ENCODE assay signal across 8 mouse cellular contexts in the genomic region with DNA sequence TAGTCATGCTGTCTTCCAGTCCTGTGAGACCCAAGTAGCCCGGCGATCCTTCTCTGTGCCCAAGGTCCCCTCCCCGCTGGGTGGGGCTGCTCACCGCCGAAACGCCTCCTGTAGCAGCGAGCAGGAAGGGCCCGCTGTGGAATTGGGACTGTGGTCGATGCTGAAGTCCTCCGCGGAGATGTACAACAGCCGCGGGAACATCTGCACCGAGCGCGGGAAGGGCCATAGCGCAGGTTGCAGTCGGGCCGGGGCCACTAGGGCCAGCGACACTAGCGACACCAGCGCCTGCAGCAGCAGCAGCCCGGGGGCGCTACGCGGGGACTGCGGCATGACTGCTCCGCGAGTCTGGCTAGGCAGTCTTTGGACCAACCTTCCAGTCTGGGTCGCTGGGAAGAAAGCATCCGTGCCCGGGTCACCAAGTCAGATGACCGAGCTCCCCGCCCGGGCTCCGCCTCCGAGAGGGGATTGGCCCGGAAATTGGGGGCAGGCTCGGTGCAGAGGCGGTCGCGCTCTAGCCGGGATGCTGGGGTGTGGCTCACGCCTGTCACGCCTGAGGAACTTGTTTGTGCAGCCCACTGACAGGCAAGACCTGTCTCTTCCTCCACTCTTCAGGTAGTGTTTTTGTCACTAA. TPM values are rescaled to one million over a fixed set of nuclear protein-coding genes. Genes with fewer than 3 reads are reported as not detected.
DNase-seq lines count a peak whose midpoint lies in the region; ATAC-seq and TF ChIP-seq lines count a peak whose summit lies in the region.

A gene (minus strand): TSS at position 426 of the 631 bp plus-strand sequence.

- H3K9me3 ChIP-seq in G1E (replicated peaks), result no peaks in the 10 kb centered on the region
- H3K9me3 ChIP-seq in forebrain, embryonic 15.5 days, result no peaks in the 10 kb centered on the region
- no peaks in the 10 kb centered on the region for H3K9me3 ChIP-seq in neural tube, embryonic 15.5 days (replicated peaks)

- H3K4me1 ChIP-seq in G1E (ENCODE audit: insufficient read depth, low read depth, low read length), result peaks cover 32% of the 10 kb centered on the region
- peaks cover 30% of the 10 kb centered on the region for H3K4me1 ChIP-seq in forebrain, embryonic 15.5 days
- H3K4me1 ChIP-seq in lung, adult 2 months (ENCODE audit: control insufficient read depth, insufficient read depth, low read length), result 0 out of 2 replicates have a peak, but pooled peaks cover 3% of the 10 kb centered on the region
- H3K4me1 ChIP-seq in neural tube, embryonic 15.5 days, result peaks cover 11% of the 10 kb centered on the region; the same call in 1 of the 2 replicates

- intact Hi-C loops in heart, postnatal 14 days (cut with DNase I), result no loop called here

- DNase-seq in G1E (ENCODE audit: low spot score), result peak; percentile 96
- DNase-seq in cerebellum, adult 11-12 months, result peak; percentile 86
- peak; percentile 94 for DNase-seq in heart, postnatal 14 days
- peak; percentile 83 to 91 for DNase-seq in layer of hippocampus, adult 18-20 months (ENCODE audit: low spot score in 2 of 2)
- DNase-seq in lung, adult 2 months, result peak; percentile 90
- peak; percentile 91 for DNase-seq in testis, postnatal 10 days (ENCODE audit: low spot score)

- WGBS in forebrain, embryonic 15.5 days, result under 1% methylated on average over 45 of the region's 45 CpGs
- whole genome bisulfite sequencing in lung, adult 2 months, result under 1% methylated on average over 45 of the region's 45 CpGs
- WGBS in neural tube, embryonic 15.5 days, result under 1% methylated on average over 45 of the region's 45 CpGs

- peak within 1 kb of the TSS; percentile 90 for H3K4me3 ChIP-seq in G1E (ENCODE audit: low read depth, low read length)
- H3K4me3 ChIP-seq in forebrain, embryonic 15.5 days, result peak within 1 kb of the TSS; percentile 55
- H3K4me3 ChIP-seq in lung, adult 2 months (replicated peaks; ENCODE audit: extremely low read depth, low read depth, low read length), result peak within 1 kb of the TSS; percentile 95
- peak within 1 kb of the TSS; percentile 71 for H3K4me3 ChIP-seq in neural tube, embryonic 15.5 days (replicated peaks)

- H3K36me3 ChIP-seq in G1E (replicated peaks), result peaks cover 20% of the 10 kb centered on the region
- no peaks in the 10 kb centered on the region for H3K36me3 ChIP-seq in forebrain, embryonic 15.5 days
- no peaks in the 10 kb centered on the region for H3K36me3 ChIP-seq in neural tube, embryonic 15.5 days

- H3K27ac ChIP-seq in forebrain, embryonic 15.5 days (replicated peaks), result no peak within 1 kb of the TSS
- H3K27ac ChIP-seq in neural tube, embryonic 15.5 days (replicated peaks), result peak within 1 kb of the TSS; percentile 68

- no peaks in the 10 kb centered on the region for H3K27me3 ChIP-seq in G1E (ENCODE audit: insufficient read depth, low read length)
- no peaks in the 10 kb centered on the region for H3K27me3 ChIP-seq in forebrain, embryonic 15.5 days
- H3K27me3 ChIP-seq in neural tube, embryonic 15.5 days (replicated peaks), result no peaks in the 10 kb centered on the region

- ATAC-seq in G1E (ENCODE audit: extremely low read depth, insufficient number of reproducible peaks, low FRiP score, poor library complexity, severe bottlenecking), result peak; percentile 94
- ATAC-seq in forebrain, embryonic 15.5 days (replicated peaks), result peak; percentile 83
- ATAC-seq in neural tube, embryonic 15.5 days (ENCODE audit: low FRiP score), result peak; percentile 90

- peak within 1 kb of the TSS; percentile 83 for H3K4me2 ChIP-seq in forebrain, embryonic 15.5 days (replicated peaks)
- peak within 1 kb of the TSS; percentile 85 for H3K4me2 ChIP-seq in neural tube, embryonic 15.5 days

- TF ChIP-seq CTCF in G1E (IDR thresholded peaks at IDR 0.05; ENCODE audit: low read depth, low read length), result no peak
- no peak for TF ChIP-seq CTCF in lung, adult 2 months (IDR thresholded peaks at IDR 0.05; ENCODE audit: insufficient read depth, low read length)

- peak; percentile 81; the same call in 1 of the 2 replicates for TF ChIP-seq POLR2A in lung, adult 2 months (IDR thresholded peaks at IDR 0.05; ENCODE audit: borderline replicate concordance, extremely low read depth, low read depth, low read length)

- H3K9ac ChIP-seq in forebrain, embryonic 15.5 days (replicated peaks), result peak within 1 kb of the TSS; percentile 65
- H3K9ac ChIP-seq in neural tube, embryonic 15.5 days (replicated peaks), result peak within 1 kb of the TSS; percentile 79

RNA-seq across cellular contexts. Expression of the gene that starts here (rescaled TPM):
- 33.0 and 34.5 TPM in 2 replicates for total RNA-seq in G1E (2014; fragmentation: Nextera tagmentation)
- total RNA-seq in G1E (2017), result 139 and 141 TPM in 2 replicates
- 7.6 and 11.6 TPM in 2 replicates for polyA plus RNA-seq in G1E (2012)
- polyA plus RNA-seq in forebrain, embryonic 15.5 days (2015; fragmentation: Nextera tagmentation; extraction: Ambion mirVana), result 27.5 and 34.8 TPM in 2 replicates
- total RNA-seq in heart, postnatal 14 days (2021), result 10 to 100 TPM; 22.9 to 24.4 TPM
- total RNA-seq in layer of hippocampus, adult 18-20 months (2021), result 100 to 1,000 TPM; 121 to 138 TPM
- polyA plus RNA-seq in lung, adult 2 months (2012; rRNA removed), result 70.6 and 71.8 TPM in 2 replicates
- 54.5 and 66.1 TPM in 2 replicates for polyA plus RNA-seq in neural tube, embryonic 15.5 days (2015; fragmentation: Nextera tagmentation; extraction: Ambion mirVana)
